Mouse (Mus musculus) cerebellum, postnatal 4 days (tissue): ENCODE results near the gene Oxsm.

Experiments used
- DNase-seq, 2 experiments: peaks; one replicate each; pipeline ENCODE4 v3.0.0; 2022; ENCODE audit warnings: low spot score in 2 of 2, mixed read lengths in 1 of 2

Oxsm gene

GRCm38 (mm10) chr14:16249171-16249874 is at the start of gene Oxsm, which contains the start of gene Ngly1:
Oxsm (minus strand) TSS chr14:16249808.
Ngly1 (plus strand) TSS chr14:16249280.
- DNase-seq = peak; percentile 72 to 85

- no peak for DNase-seq
These were observed 47.3 kb upstream of the Oxsm start for GRCm38 (mm10) chr14:16296816-16297468.

- DNase-seq = no peak
These were observed 44.3 kb upstream of the Oxsm start for GRCm38 (mm10) chr14:16293921-16294320.

- no peak for DNase-seq
These were observed 43.4 kb upstream of the Oxsm start for GRCm38 (mm10) chr14:16293015-16293414.

- DNase-seq = no peak
These were observed 42.8 kb upstream of the Oxsm start for GRCm38 (mm10) chr14:16292371-16292770.

- DNase-seq = no peak
These were observed 34.4 kb upstream of the Oxsm start for GRCm38 (mm10) chr14:16283966-16284365.

GRCm38 (mm10) chr14:16279196-16279595 is 29.6 kb upstream of the Oxsm start:
- no peak for DNase-seq

- DNase-seq = no peak
These were observed 24.1 kb upstream of the Oxsm start for GRCm38 (mm10) chr14:16273677-16274076.

GRCm38 (mm10) chr14:16269776-16270175 is 20.2 kb upstream of the Oxsm start:
- DNase-seq = no peak

- no peak for DNase-seq
These were observed 17.4 kb upstream of the Oxsm start for GRCm38 (mm10) chr14:16267028-16267427.

GRCm38 (mm10) chr14:16261869-16262268 is 12.3 kb upstream of the Oxsm start:
- no peak for DNase-seq

GRCm38 (mm10) chr14:16260541-16260940 is 10.9 kb upstream of the Oxsm start:
- peak in 1 of 2 experiments; percentile 19 for DNase-seq

GRCm38 (mm10) chr14:16256209-16256608 is 6.6 kb upstream of the Oxsm start:
- no peak for DNase-seq

- DNase-seq = no peak
These were observed 6.1 kb upstream of the Oxsm start for GRCm38 (mm10) chr14:16255745-16256144.

- DNase-seq = no peak
These were observed 491 bp upstream of the Oxsm start for GRCm38 (mm10) chr14:16250099-16250498.

GRCm38 (mm10) chr14:16248603-16249157 is 928 bp downstream of the Oxsm start:
- no peak for DNase-seq

GRCm38 (mm10) chr14:16248135-16248534 is 1.5 kb downstream of the Oxsm start:
- no peak for DNase-seq

GRCm38 (mm10) chr14:16246340-16246912 is 3.2 kb downstream of the Oxsm start:
- no peak for DNase-seq

GRCm38 (mm10) chr14:16245127-16245526 is 4.5 kb downstream of the Oxsm start:
- DNase-seq = no peak

- DNase-seq = no peak
These were observed 5.2 kb downstream of the Oxsm start for GRCm38 (mm10) chr14:16244370-16244769.

GRCm38 (mm10) chr14:16243603-16244209 is 5.9 kb downstream of the Oxsm start:
- DNase-seq = no peak

GRCm38 (mm10) chr14:16242947-16243602 is 6.5 kb downstream of the Oxsm start:
- DNase-seq = peak; percentile 75 to 87
